Mouse (Mus musculus) ES-E14 (cell line): Measurements from ENCODE around the gene Itgb7. TPM values are rescaled to one million over a fixed set of nuclear protein-coding genes. Genes with fewer than 3 reads are reported as not detected.

Experiments used
- DNase-seq: peaks from one replicate; pipeline ENCODE4 v3.0.0-alpha.2; 2013; ENCODE audit warnings: low read depth, low spot score
- H3K27ac ChIP-seq: 2 replicates; pipeline ENCODE4 v1.5.1; 2012; ENCODE audit warnings: low read depth, mild to moderate bottlenecking, low read length, moderate library complexity, mixed read lengths; ENCODE audit not compliant: poor library complexity, insufficient read depth, severe bottlenecking
- H3K36me3 ChIP-seq: 2 replicates; pipeline ENCODE4 v1.6.1; 2012; ENCODE audit warnings: mild to moderate bottlenecking, low read length, moderate library complexity, mixed read lengths; ENCODE audit not compliant: control insufficient read depth, poor library complexity, insufficient read depth, severe bottlenecking
- H3K4me1 ChIP-seq, 2 experiments: fragments of 150-350 bp in 1 of 2; sonication (generic) in 1 of 2; 2 replicates each; pipeline ENCODE4 v1.6.1; 2012; ENCODE audit warnings: low read length in 2 of 2, mild to moderate bottlenecking in 1 of 2, mixed read lengths in 1 of 2; ENCODE audit not compliant: control insufficient read depth in 2 of 2, insufficient read depth in 2 of 2, poor library complexity in 1 of 2
- H3K4me3 ChIP-seq, 2 experiments: fragments of 150-350 bp in 1 of 2; sonication (generic) in 1 of 2; 2 replicates each; pipeline ENCODE4 v1.5.1; 2012; ENCODE audit warnings: low read length in 2 of 2, low read depth in 1 of 2, mild to moderate bottlenecking in 1 of 2, mixed read lengths in 1 of 2; ENCODE audit not compliant: insufficient read depth in 1 of 2, poor library complexity in 1 of 2, severe bottlenecking in 1 of 2
- H3K9ac ChIP-seq: 2 replicates; pipeline ENCODE4 v1.6.1; 2012; ENCODE audit warnings: low read depth, mild to moderate bottlenecking, low read length, mixed read lengths; ENCODE audit not compliant: poor library complexity, insufficient read depth, severe bottlenecking
- H3K9me3 ChIP-seq: fragments of 150-350 bp; sonication (generic); 2 replicates; pipeline ENCODE4 v1.6.1; 2012; ENCODE audit warnings: low read depth, mild to moderate bottlenecking, low read length; ENCODE audit not compliant: control insufficient read depth, insufficient read depth
- CHD2 ChIP-seq: IDR thresholded peaks from 2 replicates; pipeline ENCODE4 v1.6.1; 2014; ENCODE audit warnings: mild to moderate bottlenecking, low read depth, low read length, inconsistent platforms
- HCFC1 ChIP-seq: IDR thresholded peaks from 2 replicates; pipeline ENCODE4 v1.6.1; 2012; ENCODE audit warnings: low read length, inconsistent platforms, borderline replicate concordance; ENCODE audit not compliant: insufficient read depth
- MAFK ChIP-seq: IDR thresholded peaks from 2 replicates; pipeline ENCODE4 v1.6.1; 2014; ENCODE audit warnings: mild to moderate bottlenecking, low read depth, low read length, inconsistent platforms; ENCODE audit not compliant: insufficient read depth
- ZC3H11A ChIP-seq: IDR thresholded peaks from 2 replicates; pipeline ENCODE4 v1.6.1; 2012; ENCODE audit warnings: low read depth, mild to moderate bottlenecking, inconsistent platforms, low read length, borderline replicate concordance
- ZNF384 ChIP-seq: IDR thresholded peaks from 2 replicates; pipeline ENCODE4 v1.6.1; 2012; ENCODE audit warnings: low read depth, low read length, inconsistent platforms
- in situ Hi-C, 2 experiments: fragments of 600-800 bp; cut with MboI; formaldehyde crosslinking; loops; one replicate each; pipeline ENCODE4 v1.15.1; 2025; ENCODE audit warnings: low sequenced_read_pairs in 2 of 2, inconsistent platforms in 1 of 2; ENCODE audit not compliant: unreplicated experiment in 2 of 2
- total RNA-seq: library from RNA; depleted of rRNA; stranded (reverse); fragments of 300-350 nt; gene quantifications from 2 replicates; pipeline ENCODE4 v1.2.3, GENCODE M21; 2012

Gene Itgb7
- total RNA-seq, 1 experiment = 34.0 TPM

DNA sequence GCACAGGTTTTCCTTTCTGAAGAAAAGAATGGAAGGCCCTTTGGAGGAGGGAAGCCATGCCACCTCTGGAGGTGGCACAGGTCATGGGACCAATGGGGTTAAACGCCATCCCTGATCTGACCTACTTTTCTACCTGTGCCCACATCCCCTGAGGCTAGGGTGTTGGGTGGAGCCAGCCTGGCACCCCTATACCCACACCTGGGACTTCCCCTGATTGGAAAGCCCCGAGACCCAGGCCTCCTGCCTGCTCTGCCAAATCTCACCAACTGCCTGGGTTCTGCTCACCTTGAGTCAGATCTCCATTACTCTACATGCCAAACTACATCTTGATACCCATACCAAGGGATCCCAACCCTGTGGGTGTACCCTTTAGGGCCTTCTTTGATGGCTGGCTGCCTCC is 31.3 kb upstream of the Itgb7 start:
- in situ Hi-C loops = no loop called here
- TF ChIP-seq ZNF384 (no peak), CHD2 (no peak), HCFC1 (no peak), ZC3H11A (no peak), MAFK (no peak)

DNA sequence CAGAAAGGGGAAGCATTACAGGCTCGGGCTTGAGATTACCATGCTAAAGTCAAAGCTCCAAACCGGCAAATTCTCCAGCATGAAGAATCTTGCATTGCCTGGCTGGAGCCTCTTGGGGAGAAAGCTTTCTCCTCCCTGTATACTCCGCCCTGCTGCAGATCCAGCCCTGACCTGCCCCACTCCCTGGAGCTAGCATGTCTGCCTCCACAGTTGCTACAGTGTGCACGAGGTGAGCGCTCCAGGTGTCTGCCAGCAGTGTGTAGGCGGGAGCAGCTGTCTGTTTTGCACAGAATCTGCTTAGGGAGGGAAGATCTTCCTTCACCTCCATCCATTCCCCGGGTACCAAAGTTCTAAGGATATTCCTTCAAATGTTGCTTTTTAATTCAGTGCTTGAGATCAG is 30.8 kb upstream of the Itgb7 start:
- no peak for DNase-seq
- Histone ChIP-seq H3K27ac (no peak overlapping the region), H3K9ac (peak overlapping the region; percentile 31; the same call in 1 of the 2 replicates), H3K9me3 (no peaks in the 10 kb centered on the region), H3K4me1 (peaks cover 7 to 33% of the 10 kb centered on the region in 2 experiments), H3K4me3 (0 out of 4 replicates have a peak overlapping the region, but pooled peaks of 1 of the 2 experiments have one; percentile 12), H3K36me3 (no peaks in the 10 kb centered on the region)
- in situ Hi-C loops = no loop called here
- TF ChIP-seq MAFK (no peak), CHD2 (no peak), HCFC1 (no peak), ZNF384 (no peak), ZC3H11A (no peak)

More for the DNA sequence above, 31.3 kb upstream of the Itgb7 start:
- no peak for DNase-seq
- H3K27ac ChIP-seq = no peak overlapping the region
- no peak overlapping the region for H3K9ac ChIP-seq
- no peaks in the 10 kb centered on the region for H3K36me3 ChIP-seq
- H3K4me1 ChIP-seq = peaks cover 7 to 33% of the 10 kb centered on the region in 2 experiments
- no peaks in the 10 kb centered on the region for H3K9me3 ChIP-seq
- H3K4me3 ChIP-seq = no peak overlapping the region

DNA sequence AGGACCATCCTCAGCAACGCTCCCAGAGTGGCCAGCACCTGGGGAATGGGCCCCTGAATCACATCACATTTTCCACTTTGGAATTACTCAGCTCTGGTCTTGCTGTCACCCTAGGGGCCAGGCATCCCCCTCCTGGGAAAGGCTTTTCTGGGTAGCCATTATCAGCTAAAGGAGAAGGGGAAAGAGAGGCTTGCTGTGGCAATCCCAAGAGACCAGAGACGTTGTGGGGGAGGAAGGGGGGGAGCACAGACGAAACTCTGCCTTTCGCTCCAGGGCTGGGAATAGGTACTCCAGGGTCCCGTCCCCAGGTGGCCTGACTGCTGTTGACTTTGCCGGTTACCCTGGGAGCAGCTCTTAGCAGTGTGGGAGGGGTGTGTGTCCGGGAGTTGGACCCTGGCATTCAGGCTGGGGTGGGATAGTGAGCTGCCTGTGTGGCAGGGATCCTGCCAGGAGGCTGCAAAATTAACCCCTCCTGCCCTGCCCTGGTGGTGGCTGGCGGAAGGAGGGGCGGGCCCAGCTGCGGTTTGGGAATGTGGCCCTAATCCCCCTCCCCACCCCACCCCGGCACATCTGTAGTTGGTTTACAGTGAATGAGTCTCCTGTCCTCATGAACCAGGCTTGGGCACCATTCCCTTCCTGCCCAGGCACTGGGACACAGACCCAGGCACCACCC is 27.0 kb upstream of the Itgb7 start:
- no peak for DNase-seq
- H3K4me3 ChIP-seq = peak overlapping the region; percentile 58 to 84; a peak in 2 of 4 replicates
- H3K36me3 ChIP-seq = no peaks in the 10 kb centered on the region
- in situ Hi-C loops = no loop called here
- TF ChIP-seq MAFK (no peak), ZNF384 (no peak), ZC3H11A (no peak), HCFC1 (no peak), CHD2 (no peak)
- peak overlapping the region; percentile 19; the same call in 1 of the 2 replicates for H3K9ac ChIP-seq
- no peaks in the 10 kb centered on the region for H3K9me3 ChIP-seq
- H3K27ac ChIP-seq = 0 out of 2 replicates have a peak overlapping the region, but pooled peaks have one; percentile 21
- H3K4me1 ChIP-seq = peaks cover 14 to 48% of the 10 kb centered on the region in 2 experiments

GRCm38 (mm10) chr15:102258076-102258470 is 26.3 kb upstream of the Itgb7 start:
- no peak for DNase-seq
- peaks cover 2% of the 10 kb centered on the region; the same call in 1 of the 2 replicates for H3K36me3 ChIP-seq
- peaks cover 14 to 47% of the 10 kb centered on the region in 2 experiments for H3K4me1 ChIP-seq
- no peak overlapping the region; the same call in 1 of the 2 replicates for H3K27ac ChIP-seq
- TF ChIP-seq HCFC1 (no peak), MAFK (no peak), ZC3H11A (no peak), ZNF384 (no peak), CHD2 (no peak)
- in situ Hi-C loops = no loop called here
- peak overlapping the region; percentile 19; the same call in 1 of the 2 replicates for H3K9ac ChIP-seq
- peak overlapping the region; percentile 58 to 84 for H3K4me3 ChIP-seq
- no peaks in the 10 kb centered on the region for H3K9me3 ChIP-seq
